Comparison of ENCODE assay signal across 15 mouse cellular contexts in genomic region chr2:13751691-13752090, GRCm38 (mm10). TPM values are rescaled to one million over a fixed set of nuclear protein-coding genes. Genes with fewer than 3 reads are reported as not detected.
"Had no signal": no experiment of that assay in that cellular context is flagged by ENCODE, and none has a peak within 500 bp of the region (broad histone marks: within the 10 kb centered on the region; RNA-seq: fewer than 3 reads in every experiment).

No protein-coding gene starts in this region.

- DNase-seq: kidney, adult 18-20 months; kidney, postnatal 14 days; lung, adult 2 months; lung, postnatal 36 days; retina, postnatal 1 day; right cerebral cortex, postnatal 4 days; spleen, adult 18-20 months; thymus, postnatal 36 days had no signal

- H3K4me1 ChIP-seq: intestine, embryonic 15.5 days; limb, embryonic 10.5 days; liver, embryonic 15.5 days; neural tube, embryonic 12.5 days had no signal

- H3K27me3 ChIP-seq: intestine, embryonic 15.5 days; liver, embryonic 15.5 days; neural tube, embryonic 12.5 days had no signal

- ATAC-seq: intestine, embryonic 15.5 days; lung, postnatal 0 days had no signal

- H3K27ac ChIP-seq: intestine, embryonic 15.5 days; left cerebral cortex, adult 2 months; limb, embryonic 10.5 days; liver, embryonic 15.5 days; neural tube, embryonic 12.5 days had no signal

- H3K9ac ChIP-seq: intestine, embryonic 15.5 days; liver, embryonic 15.5 days; neural tube, embryonic 12.5 days had no signal

- H3K9me3 ChIP-seq: intestine, embryonic 15.5 days; limb, embryonic 10.5 days; liver, embryonic 15.5 days; neural tube, embryonic 12.5 days had no signal

- H3K4me2 ChIP-seq: intestine, embryonic 15.5 days; liver, embryonic 11.5 days; liver, embryonic 15.5 days; neural tube, embryonic 12.5 days had no signal

- H3K36me3 ChIP-seq: intestine, embryonic 15.5 days; limb, embryonic 10.5 days; liver, embryonic 15.5 days; neural tube, embryonic 12.5 days had no signal

- H3K4me3 ChIP-seq: intestine, embryonic 15.5 days; left cerebral cortex, adult 2 months; limb, embryonic 10.5 days; liver, embryonic 15.5 days; neural tube, embryonic 12.5 days had no signal

RNA-seq across cellular contexts. Expression of gene St8sia6, which starts 42.2 kb away (rescaled TPM):
- polyA plus RNA-seq: liver, embryonic 15.5 days had no signal
